ENCODE assay signal across 9 mouse cellular contexts in the genomic region with DNA sequence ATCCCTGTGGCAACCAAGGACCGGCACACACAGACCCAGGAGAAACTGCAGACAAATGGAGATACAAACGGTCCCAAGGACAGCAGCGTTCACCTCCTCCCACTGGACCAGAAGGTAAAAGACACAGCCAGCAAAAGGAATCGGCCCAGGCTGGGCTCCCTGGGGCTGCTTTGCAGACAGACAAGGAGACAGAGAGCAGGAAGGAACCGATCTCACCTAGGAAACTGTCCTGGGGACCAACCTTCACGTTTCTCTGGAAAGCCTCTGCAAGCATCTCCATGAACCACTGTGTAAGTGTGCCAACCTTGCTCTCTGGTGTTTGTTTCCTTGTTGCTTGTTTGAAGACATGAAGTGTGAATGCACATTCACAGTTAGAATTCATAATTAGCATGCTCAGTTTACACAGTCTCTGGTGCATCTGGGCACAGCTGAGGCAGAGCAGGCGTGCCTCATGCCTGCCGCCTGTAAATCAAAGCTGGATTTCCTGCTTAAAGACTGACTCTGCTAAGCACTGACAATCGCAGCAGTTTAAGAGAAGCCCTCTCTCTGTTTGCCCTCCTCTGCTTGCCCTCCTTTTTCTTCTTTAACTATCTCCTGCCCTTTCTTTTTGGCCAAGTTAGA. TPM values are rescaled to one million over a fixed set of nuclear protein-coding genes. Genes with fewer than 3 reads are reported as not detected.
DNase-seq lines count a peak whose midpoint lies in the region; ATAC-seq lines count a peak whose summit lies in the region.
"Had no signal": no experiment of that assay in that cellular context is flagged by ENCODE, and none has a peak within 500 bp of the region (broad histone marks: within the 10 kb centered on the region; RNA-seq: fewer than 3 reads in every experiment).

No protein-coding gene starts in this region.

- no peak for ATAC-seq in kidney, embryonic 14.5 days (ENCODE audit: low FRiP score, low TSS enrichment)
- no peak for ATAC-seq in embryonic facial prominence, embryonic 12.5 days (ENCODE audit: insufficient number of reproducible peaks, insufficient read depth, low FRiP score, low TSS enrichment)
- ATAC-seq in hindbrain, embryonic 13.5 days (ENCODE audit: low FRiP score) = 0 out of 2 replicates have a peak, but pooled peaks have one; percentile 44
- ATAC-seq in midbrain, embryonic 12.5 days (ENCODE audit: low FRiP score, low read depth) = peak; percentile 55; the same call in 1 of the 2 replicates
- ATAC-seq in CD4-positive, CD25-positive, alpha-beta regulatory T cell, adult 4 months = no peak

- no peak for DNase-seq in kidney, postnatal 25 days
- DNase-seq in left cerebral cortex, postnatal 4 days = no peak
- no peak for DNase-seq in left cerebral cortex, adult 8-10 months (ENCODE audit: low spot score in 2 of 2)

- H3K27me3 ChIP-seq in kidney, embryonic 14.5 days (ENCODE audit: control insufficient read depth, insufficient read depth, low read length) = no peaks in the 10 kb centered on the region
- no peaks in the 10 kb centered on the region for H3K27me3 ChIP-seq in embryonic facial prominence, embryonic 12.5 days
- no peaks in the 10 kb centered on the region for H3K27me3 ChIP-seq in hindbrain, embryonic 13.5 days
- H3K27me3 ChIP-seq in midbrain, embryonic 12.5 days = no peaks in the 10 kb centered on the region

- H3K4me2 ChIP-seq in kidney, embryonic 14.5 days (replicated peaks; ENCODE audit: low read depth, low read length) = peak overlapping the region; percentile 49
- peak overlapping the region; percentile 50 for H3K4me2 ChIP-seq in embryonic facial prominence, embryonic 12.5 days (replicated peaks)
- peak overlapping the region; percentile 52 for H3K4me2 ChIP-seq in hindbrain, embryonic 13.5 days
- peak overlapping the region; percentile 51 for H3K4me2 ChIP-seq in midbrain, embryonic 12.5 days (replicated peaks)

- H3K9ac ChIP-seq in kidney, embryonic 14.5 days (ENCODE audit: low read depth, low read length) = peak overlapping the region; percentile 61
- H3K9ac ChIP-seq in embryonic facial prominence, embryonic 12.5 days = peak overlapping the region; percentile 52
- peak overlapping the region; percentile 70 for H3K9ac ChIP-seq in hindbrain, embryonic 13.5 days
- peak overlapping the region; percentile 51 for H3K9ac ChIP-seq in midbrain, embryonic 12.5 days (replicated peaks)

- H3K36me3 ChIP-seq in kidney, embryonic 14.5 days (ENCODE audit: control insufficient read depth, insufficient read depth, low read length) = no peaks in the 10 kb centered on the region
- no peaks in the 10 kb centered on the region for H3K36me3 ChIP-seq in embryonic facial prominence, embryonic 12.5 days
- H3K36me3 ChIP-seq in hindbrain, embryonic 13.5 days = no peaks in the 10 kb centered on the region
- no peaks in the 10 kb centered on the region for H3K36me3 ChIP-seq in midbrain, embryonic 12.5 days
- H3K36me3 ChIP-seq: G1E had no signal

- no peaks in the 10 kb centered on the region for H3K9me3 ChIP-seq in kidney, embryonic 14.5 days (ENCODE audit: control insufficient read depth, low read length)
- H3K9me3 ChIP-seq in embryonic facial prominence, embryonic 12.5 days = no peaks in the 10 kb centered on the region
- no peaks in the 10 kb centered on the region for H3K9me3 ChIP-seq in hindbrain, embryonic 13.5 days
- H3K9me3 ChIP-seq in midbrain, embryonic 12.5 days = no peaks in the 10 kb centered on the region
- H3K9me3 ChIP-seq: G1E had no signal

- H3K4me1 ChIP-seq in kidney, embryonic 14.5 days (ENCODE audit: control insufficient read depth, insufficient read depth, low read length) = peaks cover 25% of the 10 kb centered on the region
- H3K4me1 ChIP-seq in embryonic facial prominence, embryonic 12.5 days = peaks cover 17% of the 10 kb centered on the region; the same call in 1 of the 2 replicates
- H3K4me1 ChIP-seq in hindbrain, embryonic 13.5 days (replicated peaks) = peaks cover 20% of the 10 kb centered on the region
- H3K4me1 ChIP-seq in midbrain, embryonic 12.5 days = peaks cover 13% of the 10 kb centered on the region

- H3K4me3 ChIP-seq in kidney, embryonic 14.5 days (ENCODE audit: low read length) = peak overlapping the region; percentile 50
- peak overlapping the region; percentile 45 for H3K4me3 ChIP-seq in embryonic facial prominence, embryonic 12.5 days
- peak overlapping the region; percentile 33 for H3K4me3 ChIP-seq in hindbrain, embryonic 13.5 days
- H3K4me3 ChIP-seq in midbrain, embryonic 12.5 days = peak overlapping the region; percentile 31

- intact Hi-C loops in left cerebral cortex, postnatal 4 days (cut with DNase I) = loop anchor here (5.0 kb wide), 2 partner anchors 327 to 352 kb away; a partner anchor contains a TSS

- 2% methylated on average over 9 of the region's 9 CpGs for WGBS in kidney, embryonic 14.5 days
- WGBS in embryonic facial prominence, embryonic 12.5 days = 4% methylated on average over 9 of the region's 9 CpGs
- WGBS in hindbrain, embryonic 13.5 days = 15% methylated on average over 9 of the region's 9 CpGs
- WGBS in midbrain, embryonic 12.5 days = 10% methylated on average over 9 of the region's 9 CpGs

- peak overlapping the region; percentile 70 for H3K27ac ChIP-seq in kidney, embryonic 14.5 days (ENCODE audit: low read depth, low read length)
- H3K27ac ChIP-seq in embryonic facial prominence, embryonic 12.5 days = peak overlapping the region; percentile 79; the same call in 1 of the 2 replicates
- no peak overlapping the region for H3K27ac ChIP-seq in hindbrain, embryonic 13.5 days
- H3K27ac ChIP-seq in midbrain, embryonic 12.5 days (replicated peaks) = no peak overlapping the region

RNA-seq across cellular contexts. Expression of a gene that starts 1.0 kb away (rescaled TPM):
- polyA plus RNA-seq in kidney, embryonic 14.5 days (2014; fragmentation: Nextera tagmentation; extraction: Ambion mirVana) = 60.1 and 78.5 TPM in 2 replicates
- polyA plus RNA-seq in embryonic facial prominence, embryonic 12.5 days (2016; fragmentation: Nextera tagmentation; extraction: Ambion mirVana) = 38.7 and 49.6 TPM in 2 replicates
- 11.7 and 14.0 TPM in 2 replicates for polyA plus RNA-seq in hindbrain, embryonic 13.5 days (2015; fragmentation: Nextera tagmentation; extraction: Ambion mirVana)
- 20.6 and 26.1 TPM in 2 replicates for polyA plus RNA-seq in midbrain, embryonic 12.5 days (2016; fragmentation: Nextera tagmentation; extraction: Ambion mirVana)
- 1 to 10 TPM; 1.4 to 3.5 TPM for polyA plus RNA-seq in CD4-positive, CD25-positive, alpha-beta regulatory T cell, adult 4 months (2017; shearing (Covaris generic))
- 10 to 100 TPM; 12.8 to 14.5 TPM for total RNA-seq in left cerebral cortex, postnatal 4 days (2021)
- 1 to 10 TPM; 5.0 to 7.5 (median 6.3) TPM for total RNA-seq in left cerebral cortex, adult 8-10 months (2022)
- polyA plus RNA-seq: G1E had no signal

Comparison
In these comparisons a context has a peak if more than half of its experiments do, and no peak if none do; other contexts are left out.
1. ATAC-seq: peak in hindbrain, embryonic 13.5 days (single experiment) and midbrain, embryonic 12.5 days (single experiment); none in kidney, embryonic 14.5 days (single experiment), embryonic facial prominence, embryonic 12.5 days (single experiment) and CD4-positive, CD25-positive, alpha-beta regulatory T cell, adult 4 months (single experiment).
2. H3K27ac ChIP-seq: peak in kidney, embryonic 14.5 days (single experiment) and embryonic facial prominence, embryonic 12.5 days (single experiment); none in hindbrain, embryonic 13.5 days (single experiment) and midbrain, embryonic 12.5 days (single experiment).
3. Peak in every context shown above with its lines, with median percentiles within 50 percentile points of each other: H3K4me2 ChIP-seq, H3K4me3 ChIP-seq and H3K9ac ChIP-seq.